Mouse (Mus musculus) forebrain, postnatal 0 days (tissue): ENCODE data around the gene Zbtb16. TPM values are rescaled to one million over a fixed set of nuclear protein-coding genes. Genes with fewer than 3 reads are reported as not detected.
A peak's percentile ranks its signal among the peaks of the same experiment; 100 is the strongest.

Experiments
- ATAC-seq: fragments of 200-750 bp; cut with Nextera tagmentation; 2 replicates; pipeline ENCODE4 v1.8.0; 2017; ENCODE audit warnings: mild to moderate bottlenecking, moderate library complexity
- DNase-seq: peaks from one replicate; pipeline ENCODE4 v3.0.0-alpha.2; 2015
- H3K27ac ChIP-seq: fragments of 300-500 bp; sonication (generic); 2 replicates; pipeline ENCODE4 v1.5.1; 2014; ENCODE audit warnings: low read depth, mild to moderate bottlenecking, antibody characterized with exemption, low read length, moderate library complexity, mixed read lengths
- H3K27me3 ChIP-seq: fragments of 300-500 bp; sonication (generic); 2 replicates; pipeline ENCODE4 v1.6.1; 2014; ENCODE audit warnings: mild to moderate bottlenecking, low read length, mixed read lengths; ENCODE audit not compliant: insufficient read depth
- H3K36me3 ChIP-seq: fragments of 300-500 bp; sonication (generic); 2 replicates; pipeline ENCODE4 v1.6.1; 2014; ENCODE audit warnings: mild to moderate bottlenecking, moderate library complexity; ENCODE audit not compliant: insufficient read depth
- H3K4me1 ChIP-seq: fragments of 300-500 bp; sonication (generic); 2 replicates; pipeline ENCODE4 v1.6.1; 2014; ENCODE audit warnings: antibody characterized with exemption; ENCODE audit not compliant: insufficient read depth
- H3K4me2 ChIP-seq: fragments of 300-500 bp; sonication (generic); 2 replicates; pipeline ENCODE4 v1.6.1; 2014; ENCODE audit warnings: low read depth, mild to moderate bottlenecking, moderate library complexity
- H3K4me3 ChIP-seq: fragments of 300-500 bp; sonication (generic); 2 replicates; pipeline ENCODE4 v1.5.1; 2014; ENCODE audit warnings: low read depth, low read length, mixed read lengths
- H3K9ac ChIP-seq: fragments of 300-500 bp; sonication (generic); 2 replicates; pipeline ENCODE4 v1.6.1; 2014; ENCODE audit warnings: mild to moderate bottlenecking
- H3K9me3 ChIP-seq: fragments of 300-500 bp; sonication (generic); 2 replicates; pipeline ENCODE4 v1.6.1; 2016; ENCODE audit warnings: low read length
- CTCF ChIP-seq: sonication (generic); IDR thresholded peaks from 2 replicates; pipeline ENCODE4 v1.5.1; 2016; ENCODE audit warnings: antibody characterized with exemption, control low read depth, low read depth
- WGBS: fragments of 180-500 bp; shearing (Covaris S2); extraction: QIAGEN DNeasy Blood & Tissue Kit; methylation state at CpG from one replicate; pipeline ENCODE4 v1.1.7; 2014; 5-methylcytosine and 5-hydroxymethylcytosine counted together
- polyA plus RNA-seq: library from polyadenylated mRNA; unstranded; fragments of >200 nt; fragmentation: Nextera tagmentation; extraction: Ambion mirVana; gene quantifications from 2 replicates; pipeline ENCODE4 v1.2.1, GENCODE M21; 2015
- total RNA-seq: library from RNA; depleted of rRNA; stranded (reverse); fragments of >200 nt; gene quantifications from 2 replicates; pipeline ENCODE4 v1.2.3, GENCODE M21; 2014

The Zbtb16 gene
- total and polyA plus RNA-seq, 2 experiments from 2014 or later: 6.8 to 12.6 TPM

DNA sequence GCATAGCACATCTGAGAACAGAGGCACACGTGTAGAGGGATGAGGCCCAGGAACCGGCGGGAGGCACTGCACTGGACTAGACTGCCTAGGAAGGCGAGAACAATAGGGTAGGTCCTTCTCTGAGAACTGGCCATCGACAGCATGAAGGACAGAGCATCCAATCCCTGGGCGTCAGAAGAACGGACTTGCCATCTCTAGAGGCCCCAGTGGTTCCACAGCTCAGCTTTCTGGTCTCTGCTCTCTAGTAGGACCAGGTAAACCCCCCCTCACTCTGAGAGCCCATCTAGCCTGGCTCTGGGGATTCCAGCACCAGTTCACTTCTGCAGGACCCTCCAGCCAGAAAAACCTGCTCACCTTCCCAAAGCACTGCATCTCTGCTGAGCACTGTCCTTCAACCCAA is 148.1 kb downstream of the Zbtb16 start:
- TF ChIP-seq CTCF: no peak
- Histone ChIP-seq H3K27me3 (no peaks in the 10 kb centered on the region), H3K9ac (no peak overlapping the region), H3K4me3 (no peak overlapping the region), H3K4me1 (peaks cover 4% of the 10 kb centered on the region; the same call in 1 of the 2 replicates), H3K27ac (no peak overlapping the region), H3K4me2 (no peak overlapping the region), H3K36me3 (no peaks in the 10 kb centered on the region), H3K9me3 (no peaks in the 10 kb centered on the region)
- DNase-seq (no peak), ATAC-seq (no peak)
- WGBS: 72% methylated on average over 7 of the region's 7 CpGs

DNA sequence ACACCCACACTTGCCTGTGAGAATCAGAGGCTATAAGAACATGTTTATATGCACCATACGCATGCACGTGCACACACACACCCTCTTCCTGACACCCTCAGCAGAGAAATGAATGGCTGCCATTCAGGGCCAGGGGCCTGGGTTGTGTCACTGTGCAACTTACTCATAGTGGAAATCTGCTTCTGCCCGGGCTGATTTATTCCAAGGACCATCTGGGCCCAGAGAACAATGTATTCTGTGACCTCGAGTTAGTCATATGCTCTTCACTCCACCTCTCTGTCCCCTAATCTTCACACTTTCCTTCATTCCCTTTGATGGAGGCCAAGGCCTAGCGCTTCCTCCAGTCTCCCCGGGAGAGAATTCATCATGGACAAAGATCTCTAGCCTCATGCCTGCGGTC is 150.3 kb downstream of the Zbtb16 start:
- no peaks in the 10 kb centered on the region for H3K9me3 ChIP-seq
- H3K27ac ChIP-seq: no peak overlapping the region
- no peaks in the 10 kb centered on the region for H3K27me3 ChIP-seq
- TF ChIP-seq CTCF: no peak
- H3K9ac ChIP-seq: no peak overlapping the region
- no peak for ATAC-seq
- H3K36me3 ChIP-seq: no peaks in the 10 kb centered on the region
- no peak for DNase-seq
- H3K4me1 ChIP-seq: peaks cover 4% of the 10 kb centered on the region; the same call in 1 of the 2 replicates
- no peak overlapping the region for H3K4me2 ChIP-seq
- no peak overlapping the region for H3K4me3 ChIP-seq
- 76% methylated on average over 7 of the region's 7 CpGs for WGBS

- Histone ChIP-seq H3K9ac (no peak overlapping the region), H3K4me3 (no peak overlapping the region), H3K4me1 (peaks cover 8% of the 10 kb centered on the region; the same call in 1 of the 2 replicates), H3K9me3 (no peaks in the 10 kb centered on the region), H3K4me2 (no peak overlapping the region), H3K36me3 (no peaks in the 10 kb centered on the region), H3K27ac (no peak overlapping the region), H3K27me3 (0 out of 2 replicates have a peak, but pooled peaks cover 3% of the 10 kb centered on the region)
- ATAC-seq (no peak), DNase-seq (no peak)
- 58% methylated on average over 5 of the region's 5 CpGs for WGBS
- no peak for TF ChIP-seq CTCF
These were observed 151.9 kb downstream of the Zbtb16 start for GRCm38 (mm10) chr9:48684144-48684543.

GRCm38 (mm10) chr9:48681193-48681592 is 154.8 kb downstream of the Zbtb16 start:
- no peak overlapping the region for H3K27ac ChIP-seq
- H3K27me3 ChIP-seq: 0 out of 2 replicates have a peak, but pooled peaks cover 3% of the 10 kb centered on the region
- no peaks in the 10 kb centered on the region for H3K9me3 ChIP-seq
- H3K4me2 ChIP-seq: no peak overlapping the region
- TF ChIP-seq CTCF: no peak
- no peaks in the 10 kb centered on the region for H3K36me3 ChIP-seq
- no peak overlapping the region for H3K4me3 ChIP-seq
- 94% methylated on average over 8 of the region's 8 CpGs for WGBS
- peaks cover 22% of the 10 kb centered on the region for H3K4me1 ChIP-seq
- no peak for DNase-seq
- ATAC-seq: no peak
- no peak overlapping the region for H3K9ac ChIP-seq

DNA sequence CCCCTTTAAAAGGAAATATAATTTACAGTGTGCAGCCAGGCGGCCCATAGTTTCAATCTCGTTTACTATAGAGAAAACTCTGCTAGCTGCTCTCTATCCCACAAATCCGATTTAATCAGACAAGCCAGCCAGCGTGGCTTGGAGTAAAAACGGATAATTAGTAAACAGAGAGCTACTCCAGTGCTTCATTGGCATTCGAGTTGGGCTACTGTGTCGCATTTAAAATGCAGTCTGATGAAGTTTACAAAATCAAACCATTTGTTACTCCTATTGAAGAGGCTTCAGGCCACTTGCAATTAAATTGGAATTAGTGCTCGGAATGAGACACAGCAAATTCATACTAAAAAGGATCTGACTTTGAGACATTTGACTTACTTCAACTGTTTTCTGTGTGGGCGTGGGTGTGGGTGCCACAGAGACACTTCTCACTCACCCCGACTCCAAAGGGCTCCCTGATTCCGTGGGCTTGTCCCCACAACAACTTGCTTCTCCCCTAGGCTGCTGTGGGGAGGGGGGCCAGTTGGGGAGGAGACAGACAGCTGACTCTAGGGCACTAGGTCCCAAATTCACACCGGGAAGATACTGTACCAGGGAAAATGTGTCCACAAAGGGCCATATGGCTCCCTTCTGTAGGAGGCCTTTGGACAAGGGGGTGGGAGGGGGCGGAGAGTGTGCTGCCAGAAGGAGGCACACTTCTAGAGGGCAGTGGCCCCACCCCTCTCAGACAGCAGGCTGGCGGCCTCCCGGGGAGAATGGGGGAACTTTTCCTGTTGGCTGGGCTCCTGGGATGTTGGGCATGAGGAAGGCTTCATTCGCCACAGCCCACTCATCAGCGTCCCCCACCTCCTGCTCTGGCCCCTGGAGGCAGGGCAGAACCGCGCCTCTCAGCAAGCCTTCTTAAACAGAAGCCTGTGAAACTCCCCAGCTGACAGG is 157.3 kb downstream of the Zbtb16 start:
- no peaks in the 10 kb centered on the region for H3K9me3 ChIP-seq
- H3K27ac ChIP-seq: peak overlapping the region; percentile 15; the same call in 1 of the 2 replicates
- 6% methylated on average over 19 of the region's 19 CpGs for WGBS
- H3K9ac ChIP-seq: no peak overlapping the region
- no peaks in the 10 kb centered on the region for H3K36me3 ChIP-seq
- no peak overlapping the region for H3K4me2 ChIP-seq
- H3K4me1 ChIP-seq: peaks cover 30% of the 10 kb centered on the region
- no peak for TF ChIP-seq CTCF
- H3K4me3 ChIP-seq: no peak overlapping the region
- DNase-seq (peak; percentile 73), ATAC-seq (peak; percentile 59)
- H3K27me3 ChIP-seq: 0 out of 2 replicates have a peak, but pooled peaks cover 3% of the 10 kb centered on the region

GRCm38 (mm10) chr9:48675151-48675790 is 160.8 kb downstream of the Zbtb16 start:
- H3K36me3 ChIP-seq: no peaks in the 10 kb centered on the region
- no peaks in the 10 kb centered on the region for H3K27me3 ChIP-seq
- TF ChIP-seq CTCF: no peak
- 16% methylated on average over 11 of the region's 11 CpGs for WGBS
- no peaks in the 10 kb centered on the region for H3K9me3 ChIP-seq
- H3K9ac ChIP-seq: no peak overlapping the region
- H3K4me1 ChIP-seq: peaks cover 35% of the 10 kb centered on the region
- no peak overlapping the region for H3K4me3 ChIP-seq
- H3K4me2 ChIP-seq: no peak overlapping the region
- H3K27ac ChIP-seq: no peak overlapping the region
- DNase-seq: peak; percentile 18
- ATAC-seq: no peak

DNA sequence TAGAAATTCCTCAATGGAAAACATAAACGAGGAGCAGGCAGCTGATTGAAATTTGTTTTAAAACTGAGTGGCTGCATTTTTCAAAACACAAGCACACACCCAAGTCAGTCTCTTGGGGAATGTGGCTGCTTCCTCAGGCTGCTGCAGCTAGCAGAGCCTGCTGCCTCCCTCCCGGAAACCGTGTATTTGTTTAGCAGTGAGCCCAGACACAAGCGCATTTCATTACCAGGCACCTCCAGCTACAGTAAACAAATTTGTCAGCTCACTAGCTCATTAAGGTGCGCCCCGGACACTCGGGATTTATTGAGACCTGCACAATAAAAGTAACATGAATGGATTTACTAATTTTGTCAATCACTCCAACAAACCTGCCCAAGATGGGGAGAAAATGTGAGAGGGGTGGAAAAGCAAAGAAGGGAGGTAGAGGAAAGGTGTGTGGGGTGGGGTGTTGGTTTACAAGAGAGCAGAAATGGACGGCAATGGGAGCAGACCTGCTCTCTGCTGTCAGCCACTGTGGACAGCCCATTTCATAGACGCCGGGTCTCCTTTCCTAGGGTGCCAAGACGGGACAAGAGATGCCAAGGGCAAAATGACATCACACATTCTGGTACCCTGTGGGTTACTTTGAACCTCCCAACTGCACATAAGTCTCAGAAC is 161.5 kb downstream of the Zbtb16 start:
- H3K4me2 ChIP-seq: no peak overlapping the region
- H3K4me1 ChIP-seq: peaks cover 34% of the 10 kb centered on the region
- no peak overlapping the region for H3K4me3 ChIP-seq
- H3K9ac ChIP-seq: no peak overlapping the region
- 6% methylated on average over 11 of the region's 11 CpGs for WGBS
- DNase-seq (peak; percentile 24), ATAC-seq (no peak)
- H3K9me3 ChIP-seq: no peaks in the 10 kb centered on the region
- no peaks in the 10 kb centered on the region for H3K36me3 ChIP-seq
- H3K27ac ChIP-seq: no peak overlapping the region
- no peak for TF ChIP-seq CTCF
- no peaks in the 10 kb centered on the region for H3K27me3 ChIP-seq
